Mouse (Mus musculus): ENCODE measurements around the gene Brpf3.
"Not testable (repeated sequence)": the region's sequence is repeated elsewhere in the genome, so short reads cannot be mapped to it uniquely, and the experiment has no call there.

Gene Brpf3

DNA sequence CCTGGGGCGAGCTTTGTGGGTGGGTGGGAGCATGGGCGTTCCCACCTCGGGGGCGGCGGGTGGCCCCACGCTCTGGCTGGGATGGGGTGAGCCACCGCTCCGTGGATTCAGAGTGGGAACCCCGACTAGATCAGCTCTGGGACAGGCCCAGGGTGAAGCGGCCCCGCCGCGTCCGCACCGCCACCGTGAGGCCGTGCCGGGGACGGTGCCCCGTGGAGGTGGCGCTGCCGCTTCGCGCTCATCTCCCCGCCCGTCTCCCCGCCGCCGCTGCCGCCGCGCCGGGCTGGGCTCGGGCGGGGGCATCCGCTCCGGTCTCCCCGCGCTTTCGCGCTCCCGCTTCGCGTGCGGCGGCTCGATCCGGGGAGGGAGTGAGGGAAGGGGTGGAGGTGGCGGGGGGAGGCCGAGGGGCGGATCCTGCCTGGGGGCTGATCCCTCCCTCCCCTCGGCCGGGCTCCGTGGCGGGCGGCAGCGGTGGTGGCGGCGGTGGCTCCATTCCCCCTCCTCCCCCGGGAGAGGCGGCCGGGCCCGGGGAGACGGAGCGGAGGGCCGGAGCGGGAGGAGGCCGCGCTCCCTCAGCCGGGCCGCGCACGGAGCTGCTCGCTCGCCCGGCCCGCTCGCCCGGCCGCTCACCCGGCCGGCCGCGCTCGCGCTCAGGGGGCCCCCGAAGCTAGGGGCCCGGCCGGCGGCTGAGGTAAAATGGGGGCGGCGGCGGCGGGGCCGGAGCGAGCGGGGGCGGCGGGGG lies at the start of gene Brpf3:
TSS of gene Brpf3 (plus strand) at position 420 of the 742 bp plus-strand sequence.
- peak; percentile 78 for DNase-seq (ENCODE audit: low spot score)

DNA sequence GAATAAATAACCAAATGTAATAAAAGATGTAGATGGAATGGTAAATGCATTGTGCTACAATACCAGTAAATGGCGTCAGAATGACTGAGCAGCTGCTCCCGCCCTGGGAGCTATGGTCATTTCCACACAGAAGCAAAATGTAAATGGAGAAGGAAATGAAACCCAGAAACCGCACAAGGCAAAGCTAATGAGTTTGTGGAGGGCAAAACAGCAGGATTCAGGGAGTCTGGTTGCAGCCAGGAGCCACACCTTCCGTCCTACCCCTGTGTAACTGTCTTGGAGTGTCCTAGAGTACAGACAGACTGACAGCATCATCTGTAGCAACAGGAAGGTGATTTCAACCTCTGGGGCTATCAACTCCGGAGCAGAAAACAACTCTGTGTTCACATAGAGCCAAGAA lies 44.4 kb upstream of the Brpf3 start:
- DNase-seq (ENCODE audit: low spot score), result no peak

DNA sequence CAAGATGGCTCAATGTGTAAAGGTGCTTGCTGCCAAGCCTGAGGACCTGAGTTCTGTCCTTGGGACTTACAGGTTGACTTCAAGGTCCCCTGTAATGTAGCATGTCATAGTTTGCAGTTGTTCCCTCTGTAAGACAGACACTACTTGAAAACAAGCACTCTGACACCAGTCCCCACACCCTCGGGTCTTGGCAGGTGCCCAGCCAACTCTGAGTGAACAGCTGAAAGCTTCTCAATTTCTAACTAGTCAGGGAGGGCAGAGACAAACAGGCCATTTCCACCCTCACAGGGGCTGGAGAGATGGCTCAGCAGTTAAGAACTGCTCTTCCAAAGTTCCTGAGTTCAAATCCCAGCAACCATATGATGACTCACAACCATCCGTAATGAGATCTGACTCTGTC lies 43.4 kb upstream of the Brpf3 start:
- no peak for DNase-seq (ENCODE audit: low spot score)

DNA sequence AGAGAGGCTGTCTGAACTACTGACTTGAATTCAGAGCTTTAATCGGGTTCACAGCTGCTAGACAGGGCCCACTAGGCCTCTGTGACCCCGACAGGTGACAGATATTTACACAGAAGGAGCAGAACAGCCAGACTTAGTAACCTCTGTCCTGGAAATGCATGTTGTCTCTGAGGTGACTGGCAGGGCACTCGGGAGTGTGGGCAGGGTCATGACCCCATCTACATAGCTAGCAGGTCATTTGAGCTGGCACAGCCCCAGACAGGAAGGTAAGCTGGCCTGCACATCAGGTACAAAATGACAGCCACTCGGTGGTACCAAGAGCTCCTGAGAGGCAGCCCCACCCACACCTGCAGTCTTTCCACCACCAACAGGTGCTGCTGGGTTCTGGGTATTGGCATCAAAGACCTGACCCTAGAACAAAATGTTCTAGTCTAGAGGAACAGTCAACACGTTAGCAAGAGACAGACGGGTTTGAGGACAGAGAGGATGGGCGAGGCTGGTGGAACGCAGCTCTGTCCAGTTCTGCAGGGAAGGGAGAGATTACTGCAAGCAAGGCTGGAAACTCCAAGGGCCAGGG lies 40.1 kb upstream of the Brpf3 start:
- DNase-seq (ENCODE audit: low spot score), result no peak

DNA sequence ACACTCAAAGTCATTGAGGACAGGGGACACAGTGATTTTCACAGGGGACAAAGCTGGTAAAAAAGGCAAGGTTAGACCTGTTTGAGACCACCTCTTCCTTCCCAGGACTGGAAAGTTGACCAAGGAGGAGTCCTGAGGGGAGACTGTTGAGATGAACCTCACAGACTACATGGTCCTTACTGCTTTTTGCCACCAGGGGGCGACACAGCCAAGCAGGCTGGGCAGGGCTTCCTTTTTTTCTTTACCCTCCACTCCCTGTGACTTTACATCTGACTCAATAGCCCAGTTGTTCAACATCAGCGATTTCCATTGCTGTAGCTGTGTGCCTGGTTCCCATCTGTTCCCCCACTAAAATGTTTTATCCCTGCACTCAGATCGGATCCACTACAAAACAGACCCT lies 39.0 kb upstream of the Brpf3 start:
- DNase-seq (ENCODE audit: low spot score), result peak; percentile 70

DNA sequence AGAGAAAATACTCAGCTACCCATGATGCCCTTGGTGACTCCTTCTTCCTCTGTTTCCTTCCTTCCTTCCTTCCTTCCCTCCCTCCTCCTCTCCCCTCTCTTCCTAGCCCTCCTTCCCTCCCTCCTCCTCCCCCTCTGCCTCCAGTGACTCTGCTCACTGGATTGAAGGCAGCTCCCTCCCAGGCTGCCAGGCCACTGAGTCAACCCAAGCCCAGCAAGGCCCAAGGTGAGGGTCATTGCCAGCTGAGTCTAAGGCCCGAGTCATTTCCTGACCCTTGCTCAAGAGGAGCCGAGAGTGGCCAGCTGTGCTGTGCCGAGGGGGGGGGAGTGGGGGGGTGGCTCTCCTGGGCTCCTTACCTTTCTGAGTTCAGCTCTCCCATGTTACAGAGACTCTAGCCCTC lies 34.7 kb upstream of the Brpf3 start:
- no peak for DNase-seq (ENCODE audit: low spot score)

DNA sequence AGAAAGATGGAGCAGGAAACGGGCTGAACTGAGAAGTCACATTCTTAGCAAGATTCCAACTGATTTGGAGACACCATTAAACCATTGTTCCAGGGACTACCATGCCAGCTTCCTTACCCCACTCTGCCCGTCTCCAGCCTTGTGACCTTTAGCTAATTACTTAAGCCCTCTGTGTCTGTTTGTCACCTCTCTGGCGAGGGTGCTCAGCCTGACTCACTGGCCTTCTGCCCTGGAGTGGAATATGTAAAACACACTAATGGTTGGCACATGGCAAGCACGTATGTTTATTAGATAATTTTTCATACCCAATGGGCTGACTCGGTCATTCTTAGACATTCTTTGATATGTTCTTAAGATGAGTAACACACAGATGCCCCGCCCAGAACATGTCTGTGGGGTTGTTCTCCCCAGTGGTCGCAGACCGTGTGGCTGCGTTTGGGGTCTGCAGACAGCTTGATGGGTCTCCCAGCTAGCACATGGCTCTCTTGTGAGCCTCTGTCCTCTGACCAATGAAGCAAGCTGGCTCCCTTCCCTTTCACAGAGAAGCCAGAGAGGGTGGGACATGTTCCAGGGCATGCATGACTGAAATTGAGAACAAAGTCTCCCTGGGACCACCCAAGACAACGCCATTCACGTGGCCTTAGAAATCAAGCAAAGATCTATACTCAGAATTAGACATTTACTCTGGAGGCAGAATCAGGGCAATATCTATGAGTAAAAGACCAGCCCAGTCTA lies 33.9 kb upstream of the Brpf3 start:
- no peak for DNase-seq (ENCODE audit: low spot score)

DNA sequence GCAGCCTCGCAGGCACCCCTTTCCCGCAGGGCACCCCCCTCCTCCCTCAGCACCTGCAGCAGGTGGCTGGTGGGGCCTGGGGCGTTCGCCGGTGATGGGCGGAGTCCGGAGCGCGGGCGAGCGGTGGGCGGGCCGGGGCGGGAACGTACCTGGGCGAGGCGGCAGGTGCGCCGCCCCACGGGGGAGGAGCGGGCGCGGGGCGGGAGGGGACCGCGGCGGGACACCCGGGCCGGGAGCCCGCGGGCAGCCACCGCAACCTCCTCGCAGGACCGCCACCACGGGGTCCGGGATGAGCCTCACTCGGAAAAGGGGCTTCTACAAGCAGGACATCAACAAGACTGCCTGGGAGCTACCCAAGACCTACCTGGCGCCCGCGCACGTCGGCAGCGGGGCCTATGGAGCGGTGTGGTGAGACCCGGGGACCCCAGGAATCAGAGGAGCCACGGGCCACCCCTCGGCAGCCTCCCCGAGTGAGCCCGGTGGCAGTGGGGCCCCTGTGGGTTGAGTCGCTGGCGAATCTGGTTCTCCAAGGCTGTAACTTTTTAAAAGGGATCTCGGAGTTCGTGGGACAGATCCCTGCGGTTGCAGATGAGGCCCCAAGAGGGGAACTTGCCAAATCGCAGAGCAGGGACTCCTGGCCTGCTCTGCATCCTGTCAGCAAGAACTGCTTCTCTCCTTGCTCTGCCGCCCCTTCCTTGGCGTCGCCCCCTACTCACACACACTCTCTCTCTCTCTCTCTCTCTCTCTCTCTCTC lies 31.6 kb upstream of the Brpf3 start, which contains the start of gene Mapk13:
TSS of gene Mapk13 (plus strand) at position 177 of the 754 bp plus-strand sequence.
- no peak for DNase-seq (ENCODE audit: low spot score)

DNA sequence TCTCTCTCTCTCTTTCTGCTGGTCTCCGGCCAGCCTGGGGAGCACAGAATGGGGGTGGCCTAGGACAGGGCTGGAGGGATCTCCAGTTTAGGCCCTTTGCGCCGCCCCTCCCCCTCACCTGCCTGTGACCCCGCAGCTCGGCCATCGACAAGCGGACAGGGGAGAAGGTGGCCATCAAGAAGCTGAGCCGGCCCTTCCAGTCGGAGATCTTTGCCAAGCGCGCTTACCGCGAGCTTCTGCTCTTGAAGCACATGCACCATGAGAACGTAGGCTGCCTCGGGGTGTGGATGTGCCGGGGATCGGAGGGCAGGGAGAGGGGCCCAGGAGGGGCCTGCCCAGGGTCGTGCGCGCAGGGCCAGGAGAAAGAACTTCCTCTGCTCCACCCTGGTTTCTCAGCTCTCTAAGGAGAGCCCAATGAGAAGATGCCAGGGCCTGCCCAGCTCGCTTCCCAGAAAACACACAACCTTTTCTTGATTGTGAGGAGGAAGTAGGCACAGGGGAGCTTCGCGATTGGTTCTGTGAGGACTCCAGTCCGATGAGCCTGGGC lies 30.9 kb upstream of the Brpf3 start:
- peak; percentile 29 for DNase-seq (ENCODE audit: low spot score)

DNA sequence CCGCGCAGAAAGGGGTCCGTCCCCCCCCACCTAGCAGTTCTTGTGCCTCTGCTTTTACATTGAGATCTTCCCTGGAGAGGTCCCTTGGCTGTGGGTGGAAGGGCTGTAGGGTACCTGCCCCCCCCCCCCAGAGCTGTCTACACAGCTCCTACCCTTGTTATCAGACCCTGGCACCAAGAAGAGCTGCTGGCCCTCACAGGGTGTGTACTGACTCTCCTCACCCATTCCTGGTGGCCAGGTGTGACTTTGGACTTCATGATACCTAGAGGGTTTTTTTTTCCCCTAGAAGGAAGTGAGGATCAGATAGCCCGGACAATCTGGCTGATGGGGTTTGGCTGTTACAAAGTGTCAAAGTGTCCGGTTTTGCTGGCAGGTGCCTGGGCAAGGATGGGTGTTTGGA lies 29.6 kb upstream of the Brpf3 start:
- no peak for DNase-seq (ENCODE audit: low spot score)

DNA sequence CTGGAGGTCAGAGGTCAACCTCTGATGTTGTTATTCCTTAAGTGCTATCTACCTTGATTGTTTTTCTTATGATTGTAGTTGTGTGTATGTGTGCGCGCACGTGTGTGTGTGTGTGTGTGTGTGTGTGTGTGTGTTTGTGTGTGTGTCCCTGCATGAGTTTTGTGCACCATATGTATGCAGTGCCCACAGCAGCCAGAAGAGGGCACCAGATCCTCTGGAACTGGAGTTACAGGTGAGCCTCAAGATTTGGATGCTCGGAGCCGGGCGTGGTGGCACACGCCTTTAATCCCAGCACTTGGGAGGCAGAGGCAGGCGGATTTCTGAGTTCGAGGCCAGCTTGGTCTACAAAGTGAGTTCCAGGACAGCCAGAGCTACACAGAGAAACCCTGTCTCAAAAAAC lies 26.6 kb upstream of the Brpf3 start:
- not testable (repeated sequence) for DNase-seq (ENCODE audit: low spot score)

DNA sequence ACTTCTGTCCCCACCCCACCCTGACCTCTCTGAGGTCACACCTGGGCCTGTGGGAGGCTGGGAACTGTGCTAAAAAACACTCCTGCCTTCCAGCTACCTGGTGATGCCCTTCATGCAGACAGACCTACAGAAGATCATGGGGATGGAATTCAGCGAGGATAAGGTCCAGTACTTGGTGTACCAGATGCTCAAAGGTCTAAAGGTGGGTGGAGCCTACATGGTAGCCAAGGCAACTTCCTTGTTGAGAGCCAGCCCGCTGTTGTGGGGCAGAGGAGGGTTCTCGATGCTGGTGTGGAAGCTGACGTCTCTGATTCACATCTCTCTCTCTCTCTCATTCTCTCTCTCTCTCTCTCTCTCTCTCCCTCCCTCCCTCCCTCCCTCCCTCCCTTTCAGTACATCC lies 25.7 kb upstream of the Brpf3 start:
- DNase-seq (ENCODE audit: low spot score), result no peak

DNA sequence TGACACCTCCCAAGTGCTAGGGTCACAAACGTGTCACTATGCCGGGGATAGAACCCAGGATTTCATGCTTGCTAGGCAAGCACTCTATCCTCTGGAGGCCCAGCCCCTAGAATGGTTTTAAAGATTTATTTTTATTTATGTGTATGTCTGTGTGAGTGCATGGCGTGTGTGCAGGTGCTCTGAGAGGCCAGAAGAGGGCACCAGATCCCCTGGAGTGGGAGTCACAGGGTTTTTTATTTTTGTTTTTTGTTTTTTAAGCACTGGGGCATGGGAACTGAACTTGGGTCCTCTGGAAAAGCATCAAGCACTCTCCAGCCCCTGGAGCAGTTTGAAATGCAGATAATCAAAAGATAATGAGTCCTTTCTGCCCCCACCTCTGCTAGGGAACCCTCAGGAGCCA lies 24.1 kb upstream of the Brpf3 start:
- no peak for DNase-seq (ENCODE audit: low spot score)

DNA sequence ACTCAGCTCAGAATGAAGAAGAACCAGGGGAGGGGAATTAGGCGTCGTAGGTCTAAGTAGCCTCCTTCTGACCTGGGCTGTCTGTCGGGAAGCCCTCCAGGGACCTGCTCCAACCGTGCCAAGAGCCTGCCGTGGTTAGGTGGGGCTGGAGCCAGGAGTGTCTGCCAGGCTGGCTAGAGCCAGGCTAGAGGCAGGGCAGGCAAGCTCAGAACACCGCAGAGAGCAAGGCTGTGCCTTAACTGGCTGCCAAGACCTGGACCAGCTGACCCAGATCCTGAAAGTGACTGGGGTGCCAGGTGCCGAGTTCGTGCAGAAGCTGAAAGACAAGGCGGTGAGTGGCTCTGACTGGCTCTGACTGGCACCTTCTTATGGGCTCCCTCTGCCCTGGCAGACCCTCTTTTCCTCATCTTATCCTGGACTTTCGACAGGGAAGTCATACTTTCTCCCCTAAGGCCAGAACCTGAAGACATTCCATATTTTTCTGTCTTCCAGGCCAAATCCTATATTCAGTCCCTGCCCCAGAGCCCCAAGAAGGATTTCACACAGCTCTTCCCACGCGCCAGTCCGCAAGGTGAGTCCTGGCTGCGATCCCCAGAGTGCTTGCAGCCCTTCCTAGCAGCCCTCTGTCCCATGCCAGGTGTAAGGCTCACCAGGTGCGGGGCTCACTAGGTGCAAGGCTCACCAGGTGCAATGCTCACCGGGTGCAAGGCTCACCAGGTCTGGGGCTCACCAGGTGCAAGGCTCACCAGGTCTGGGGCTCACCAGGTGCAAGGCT lies 23.5 kb upstream of the Brpf3 start:
- no peak for DNase-seq (ENCODE audit: low spot score)

DNA sequence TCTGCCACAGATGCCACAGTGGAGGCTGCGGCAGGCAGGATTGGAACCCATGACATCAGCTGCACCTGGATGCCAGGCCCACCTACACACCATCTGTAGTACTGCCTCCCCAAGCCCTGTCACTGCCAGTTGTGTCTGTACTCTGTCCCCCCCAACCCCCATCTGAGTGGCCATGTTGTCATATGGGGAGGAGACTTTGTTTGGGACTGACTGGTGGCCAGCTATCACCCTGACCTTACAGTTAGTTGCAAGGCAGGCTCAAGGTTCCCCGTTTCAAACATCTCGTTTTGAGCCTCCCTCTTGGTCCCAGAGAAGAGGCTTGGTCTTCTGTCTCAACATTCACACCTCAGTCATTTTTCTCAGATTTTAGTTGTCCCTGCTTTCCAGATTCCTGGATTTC lies 21.2 kb upstream of the Brpf3 start:
- DNase-seq (ENCODE audit: low spot score), result no peak

DNA sequence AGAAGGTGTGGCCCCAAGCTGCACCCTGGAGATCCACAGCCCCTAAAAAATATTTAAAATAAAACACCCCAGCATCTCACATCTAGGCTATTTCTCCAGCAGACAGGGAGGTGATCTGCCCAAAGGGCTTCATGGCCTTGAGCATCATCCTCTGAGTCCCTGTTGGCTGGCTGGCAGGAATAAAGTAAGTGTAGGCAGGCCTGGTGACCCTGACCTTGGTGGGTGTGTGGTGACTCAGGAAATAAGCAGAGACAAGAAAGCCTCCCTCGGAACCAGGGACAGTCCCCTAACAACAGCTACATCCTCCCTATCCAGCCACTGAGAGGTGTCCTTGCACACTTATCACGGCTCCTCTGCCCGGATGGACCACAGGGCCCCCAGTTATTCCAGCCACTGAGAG lies 20.1 kb upstream of the Brpf3 start:
- no peak for DNase-seq (ENCODE audit: low spot score)

DNA sequence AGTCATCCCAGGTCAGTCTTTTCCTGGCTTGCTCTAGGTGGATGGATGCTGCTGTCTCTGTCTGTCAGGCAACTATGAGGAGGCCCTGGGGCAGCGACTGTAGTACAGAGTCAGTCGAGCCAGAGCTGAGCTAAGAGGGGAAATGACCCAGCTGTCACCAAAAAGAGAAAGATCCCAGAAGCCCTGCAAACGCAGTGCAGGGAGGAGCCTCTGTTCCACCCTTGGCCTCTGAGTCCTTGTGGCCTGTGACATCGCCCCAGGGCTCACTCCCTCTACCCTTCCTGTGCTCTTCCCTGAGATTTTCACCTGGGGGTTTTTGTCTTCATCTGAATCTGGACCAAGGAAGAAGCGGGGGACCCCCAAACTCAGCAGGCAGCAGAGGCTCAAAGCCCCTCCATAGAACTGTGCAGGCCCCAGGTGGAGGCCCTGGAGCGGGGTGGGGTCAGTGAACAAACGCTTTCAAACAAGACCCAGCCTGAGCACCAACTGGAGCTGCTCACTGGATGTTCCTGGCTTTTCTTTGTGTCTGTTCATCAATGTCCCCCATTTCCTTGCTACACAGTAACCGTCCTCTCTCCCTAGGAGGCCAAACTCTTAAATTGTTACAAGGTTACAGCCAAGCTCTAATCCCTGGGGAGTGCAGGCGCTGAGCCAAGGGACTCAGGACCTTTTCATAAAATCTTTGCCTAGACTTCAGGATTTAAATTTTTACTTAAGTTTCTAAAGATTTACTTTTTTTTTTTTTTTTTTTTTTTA lies 19.4 kb upstream of the Brpf3 start:
- DNase-seq (ENCODE audit: low spot score), result no peak

DNA sequence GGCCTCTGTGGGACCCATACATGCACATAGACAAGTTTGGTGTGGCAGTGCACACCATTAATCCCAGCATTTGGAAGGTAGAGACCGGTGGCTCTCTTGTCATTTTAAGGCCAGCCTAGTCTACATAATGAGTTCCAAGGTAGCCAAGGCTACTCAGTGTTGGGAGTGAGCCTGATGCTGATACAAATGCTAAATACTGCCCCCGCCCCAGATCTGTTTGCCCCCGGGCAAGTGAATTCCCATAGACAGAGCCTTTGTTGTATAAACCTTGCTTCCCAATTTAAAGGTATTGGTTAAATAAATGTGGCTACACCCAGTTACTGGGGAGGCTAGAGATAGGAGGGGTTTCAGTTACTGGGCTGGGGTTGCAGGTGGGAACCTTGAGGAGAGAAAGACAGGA lies 15.9 kb upstream of the Brpf3 start:
- no peak for DNase-seq (ENCODE audit: low spot score)

DNA sequence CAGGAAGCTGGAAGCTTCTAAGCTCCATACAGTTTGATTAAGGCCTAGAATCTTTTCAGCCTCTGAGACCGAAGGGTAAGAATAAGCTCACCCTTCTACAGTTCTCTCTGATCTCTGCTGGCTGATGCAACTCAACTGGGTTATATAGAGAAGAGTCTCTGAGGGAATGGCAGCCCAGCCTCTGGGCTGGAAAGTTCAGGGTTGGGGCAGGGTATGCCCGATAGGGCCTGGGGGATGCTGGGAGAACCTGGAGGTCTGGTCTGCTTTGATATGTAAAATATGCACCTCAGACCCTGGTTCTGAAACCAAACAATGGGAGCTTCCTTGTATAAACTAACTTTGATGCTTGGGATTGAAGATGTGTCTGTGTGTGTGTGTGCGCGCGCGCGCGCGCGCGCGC lies 13.4 kb upstream of the Brpf3 start:
- no peak for DNase-seq (ENCODE audit: low spot score)

DNA sequence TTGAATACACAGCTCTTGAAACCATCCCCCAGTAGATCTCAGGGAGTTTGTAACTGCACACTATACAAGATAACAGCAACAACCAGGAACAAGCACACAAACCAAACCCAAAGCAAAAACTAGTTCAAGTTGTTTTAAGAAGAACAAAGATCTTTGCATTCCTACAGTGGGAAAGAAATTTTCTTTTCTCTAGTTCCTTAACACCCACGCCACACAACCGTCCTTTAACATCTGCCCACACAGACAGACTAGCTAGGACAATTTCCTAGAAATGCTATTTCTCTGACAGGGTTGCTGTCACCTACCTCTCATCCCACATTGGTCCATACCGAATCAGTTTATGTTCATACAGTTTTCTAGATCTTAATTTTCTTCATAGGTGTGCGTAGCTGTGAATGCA lies 3.9 kb upstream of the Brpf3 start:
- no peak for DNase-seq (ENCODE audit: low spot score)

Measured in ovary, postnatal 14 days (tissue).